ENCODE assay signal across 8 mouse cellular contexts in the genomic region with DNA sequence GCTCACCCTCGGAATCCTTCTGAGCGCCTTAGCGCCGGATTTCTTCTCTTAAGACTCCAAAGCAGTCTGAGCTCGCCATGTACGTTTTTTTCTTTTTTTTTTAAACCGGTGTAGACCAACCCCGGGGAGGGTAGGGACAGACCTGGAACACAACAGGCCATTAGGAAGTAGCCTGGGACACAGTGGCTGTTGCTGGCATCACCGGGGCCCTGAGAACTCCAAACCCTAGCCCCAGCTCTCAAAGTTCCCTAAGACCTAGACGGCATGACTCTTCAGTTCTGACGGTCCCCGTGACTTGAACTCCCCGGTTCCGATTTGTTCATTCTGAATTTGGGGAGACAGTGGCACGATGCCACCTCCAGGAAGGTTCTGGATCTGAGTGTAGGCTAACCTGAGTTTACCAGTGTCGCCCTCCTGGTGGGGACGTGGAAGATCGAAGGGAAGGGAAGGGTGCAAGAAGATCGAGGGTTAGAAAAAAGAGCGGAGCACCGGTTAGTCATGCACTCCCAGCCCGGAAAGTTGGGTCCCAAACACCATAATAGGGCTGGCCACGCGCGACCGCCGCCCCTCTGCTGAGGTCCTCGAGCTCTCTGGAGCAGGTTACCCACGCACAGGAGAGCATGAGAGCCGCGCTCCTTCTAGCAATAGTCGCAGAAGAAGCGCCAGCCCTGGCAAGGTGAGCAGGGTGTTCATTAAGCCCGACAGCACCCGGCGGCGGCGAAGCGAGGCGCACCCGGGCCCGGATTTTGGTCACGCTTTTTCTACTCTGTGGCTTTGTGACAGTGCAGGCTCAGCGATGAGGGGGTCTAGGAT. TPM values are rescaled to one million over a fixed set of nuclear protein-coding genes. Genes with fewer than 3 reads are reported as not detected.
DNase-seq lines count a peak whose midpoint lies in the region; ATAC-seq lines count a peak whose summit lies in the region.

A gene (minus strand): TSS at position 280 of the 813 bp plus-strand sequence.

- intact Hi-C loops in left cerebral cortex, postnatal 4 days (cut with DNase I) = no loop called here

- H3K9ac ChIP-seq in intestine, embryonic 16.5 days (ENCODE audit: low read depth, low read length) = peak within 1 kb of the TSS; percentile 95

- ATAC-seq in intestine, embryonic 16.5 days = peak; percentile 10

- peak; percentile 80 for DNase-seq in layer of hippocampus, adult 11-12 months (ENCODE audit: low spot score)
- no peak for DNase-seq in layer of hippocampus, adult 9-10 months (ENCODE audit: low spot score)
- peak; percentile 71 for DNase-seq in embryonic facial prominence, embryonic 10.5 days (ENCODE audit: low spot score)
- DNase-seq in gonadal fat pad, adult 2 months (ENCODE audit: low read depth) = no peak
- DNase-seq in left cerebral cortex, postnatal 4 days = peak; percentile 59
- DNase-seq in midbrain, embryonic 10.5 days (ENCODE audit: low spot score) = peak; percentile 57
- peak; percentile 60 for DNase-seq in spleen, adult 12 weeks (ENCODE audit: low spot score)

- peak within 1 kb of the TSS; percentile 87 for H3K4me2 ChIP-seq in intestine, embryonic 16.5 days (ENCODE audit: low read depth, low read length)

- H3K36me3 ChIP-seq in embryonic facial prominence, embryonic 10.5 days (replicated peaks) = peaks cover 15% of the 10 kb centered on the region
- no peaks in the 10 kb centered on the region for H3K36me3 ChIP-seq in intestine, embryonic 16.5 days (ENCODE audit: control insufficient read depth, insufficient read depth, low read length)
- peaks cover 16% of the 10 kb centered on the region for H3K36me3 ChIP-seq in midbrain, embryonic 10.5 days

- H3K27me3 ChIP-seq in embryonic facial prominence, embryonic 10.5 days (replicated peaks; ENCODE audit: low read depth, poor library complexity, severe bottlenecking) = no peaks in the 10 kb centered on the region
- H3K27me3 ChIP-seq in intestine, embryonic 16.5 days (replicated peaks; ENCODE audit: control insufficient read depth, insufficient read depth, low read length) = no peaks in the 10 kb centered on the region
- no peaks in the 10 kb centered on the region for H3K27me3 ChIP-seq in midbrain, embryonic 10.5 days (ENCODE audit: low read depth, poor library complexity, severe bottlenecking)

- under 1% methylated on average over 44 of the region's 44 CpGs for WGBS in embryonic facial prominence, embryonic 10.5 days
- WGBS in intestine, embryonic 16.5 days = under 1% methylated on average over 44 of the region's 44 CpGs
- WGBS in midbrain, embryonic 10.5 days = under 1% methylated on average over 44 of the region's 44 CpGs

- H3K9me3 ChIP-seq in embryonic facial prominence, embryonic 10.5 days = no peaks in the 10 kb centered on the region
- H3K9me3 ChIP-seq in intestine, embryonic 16.5 days (ENCODE audit: control insufficient read depth, low read length) = no peaks in the 10 kb centered on the region
- no peaks in the 10 kb centered on the region for H3K9me3 ChIP-seq in midbrain, embryonic 10.5 days (replicated peaks)

- peak within 1 kb of the TSS; percentile 89 for H3K4me3 ChIP-seq in embryonic facial prominence, embryonic 10.5 days
- H3K4me3 ChIP-seq in intestine, embryonic 16.5 days (ENCODE audit: low read length) = peak within 1 kb of the TSS; percentile 78
- peak within 1 kb of the TSS; percentile 95 for H3K4me3 ChIP-seq in midbrain, embryonic 10.5 days

- H3K27ac ChIP-seq in embryonic facial prominence, embryonic 10.5 days (replicated peaks) = peak within 1 kb of the TSS; percentile 93
- H3K27ac ChIP-seq in intestine, embryonic 16.5 days (ENCODE audit: low read length) = peak within 1 kb of the TSS; percentile 95
- H3K27ac ChIP-seq in midbrain, embryonic 10.5 days (replicated peaks) = peak within 1 kb of the TSS; percentile 94

- peaks cover 37% of the 10 kb centered on the region for H3K4me1 ChIP-seq in embryonic facial prominence, embryonic 10.5 days
- peaks cover 9% of the 10 kb centered on the region for H3K4me1 ChIP-seq in intestine, embryonic 16.5 days (ENCODE audit: control insufficient read depth, insufficient read depth, low read length)
- peaks cover 40% of the 10 kb centered on the region for H3K4me1 ChIP-seq in midbrain, embryonic 10.5 days

RNA-seq across cellular contexts. Expression of the gene that starts here (rescaled TPM):
- polyA plus RNA-seq in embryonic facial prominence, embryonic 10.5 days (2016; fragmentation: Nextera tagmentation; extraction: Ambion mirVana) = 20.1 and 20.3 TPM in 2 replicates
- polyA plus RNA-seq in gonadal fat pad, adult 2 months (2012; rRNA removed) = 25.8 and 37.8 TPM in 2 replicates
- polyA plus RNA-seq in intestine, embryonic 16.5 days (2015; fragmentation: Nextera tagmentation; extraction: Ambion mirVana) = 25.3 and 28.6 TPM in 2 replicates
- total RNA-seq in left cerebral cortex, postnatal 4 days (2021) = 10 to 100 TPM; 20.3 to 22.6 TPM
- 17.7 and 19.6 TPM in 2 replicates for polyA plus RNA-seq in midbrain, embryonic 10.5 days (2016; fragmentation: Nextera tagmentation; extraction: Ambion mirVana)

Comparison
In these comparisons a context has a peak if more than half of its experiments do, and no peak if none do; other contexts are left out.
1. DNase-seq: peak in layer of hippocampus, adult 11-12 months (single experiment), embryonic facial prominence, embryonic 10.5 days (single experiment), left cerebral cortex, postnatal 4 days (single experiment), midbrain, embryonic 10.5 days (single experiment) and spleen, adult 12 weeks (single experiment); none in layer of hippocampus, adult 9-10 months (single experiment) and gonadal fat pad, adult 2 months (single experiment).
2. Peak in every context shown above with its lines, with median percentiles within 50 percentile points of each other: H3K27ac ChIP-seq and H3K4me3 ChIP-seq.